Mouse (Mus musculus): ENCODE data around the gene Apool.
A peak's percentile ranks its signal among the peaks of the same experiment; 100 is the strongest.

Gene Apool

GRCm38 (mm10) chrX:112310804-112311530, at the start of gene Apool:
TSS of gene Apool (plus strand) at chrX:112311334.
- peak; percentile 91 for DNase-seq (ENCODE audit: low read depth)

- no peak for DNase-seq (ENCODE audit: low read depth)
Observed at GRCm38 (mm10) chrX:112273550-112273949, 37.6 kb upstream of the Apool start.

- no peak for DNase-seq (ENCODE audit: low read depth)
Observed at GRCm38 (mm10) chrX:112311531-112311887, 375 bp downstream of the Apool start.

GRCm38 (mm10) chrX:112312094-112312493, 960 bp downstream of the Apool start:
- DNase-seq (ENCODE audit: low read depth): no peak

GRCm38 (mm10) chrX:112320273-112320672, 9.1 kb downstream of the Apool start:
- no peak for DNase-seq (ENCODE audit: low read depth)

DNA sequence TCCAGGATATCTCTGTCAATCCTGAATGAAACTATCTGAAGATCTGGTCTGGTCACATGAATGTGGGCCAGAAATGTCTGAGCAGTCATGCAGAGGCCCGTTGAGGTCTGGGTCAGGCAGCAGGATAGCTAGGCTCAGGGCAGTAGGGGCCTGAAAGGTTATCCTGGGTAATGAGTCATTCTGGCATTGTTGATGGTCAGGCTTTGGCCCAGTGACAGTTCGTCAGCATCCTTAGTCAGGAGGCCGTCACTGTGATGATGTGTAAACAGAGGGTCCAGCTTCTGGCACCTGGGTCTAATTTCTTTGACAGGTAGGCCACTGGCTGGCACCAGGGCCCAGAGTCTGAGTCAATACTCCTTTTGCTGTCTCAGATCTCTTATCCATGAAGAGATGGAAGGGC, 28.4 kb downstream of the Apool start:
- no peak for DNase-seq (ENCODE audit: low read depth)

DNA sequence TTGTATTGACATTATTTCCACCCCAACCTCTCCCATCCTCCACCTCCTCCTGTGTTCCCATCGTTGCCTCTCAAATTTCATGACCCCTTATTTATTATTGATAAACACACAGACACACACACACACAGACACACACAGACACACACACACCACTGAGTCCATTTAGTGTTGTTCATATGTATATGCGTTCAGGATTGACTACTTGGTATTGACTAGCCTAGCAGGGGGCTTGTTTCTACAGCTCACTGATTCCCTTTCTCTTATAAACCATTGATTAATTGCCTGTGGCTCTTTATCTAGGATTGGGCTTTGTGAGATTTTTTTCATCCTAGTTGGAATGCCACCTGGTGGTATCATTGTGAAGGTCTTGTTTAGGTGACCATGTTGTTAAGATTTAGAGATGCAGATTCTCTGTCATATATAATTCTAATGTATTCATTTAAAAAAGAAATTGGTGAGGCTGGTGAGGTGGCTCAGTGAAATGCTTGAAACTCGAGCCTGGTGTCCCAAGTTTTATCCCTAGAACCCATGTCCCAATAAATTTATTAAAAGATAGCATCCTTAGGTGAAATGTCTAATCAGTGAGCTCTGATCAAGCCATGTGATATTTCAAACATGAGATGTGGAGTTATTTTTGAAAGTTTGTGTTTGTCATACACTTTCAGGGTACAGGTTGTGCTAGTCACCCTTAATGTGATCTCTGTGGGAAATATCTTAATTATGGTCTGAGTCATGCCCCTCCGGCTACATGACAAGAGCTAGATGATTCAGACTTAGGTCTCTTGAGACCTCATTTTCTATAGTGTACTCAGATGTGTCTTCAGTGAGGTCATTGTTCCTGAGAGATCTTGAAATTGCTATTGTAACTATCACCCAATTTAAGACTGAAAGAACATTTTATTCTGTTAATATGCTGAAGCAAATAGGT, 36.6 kb downstream of the Apool start:
- peak; percentile 54 for DNase-seq (ENCODE audit: low read depth)

DNA sequence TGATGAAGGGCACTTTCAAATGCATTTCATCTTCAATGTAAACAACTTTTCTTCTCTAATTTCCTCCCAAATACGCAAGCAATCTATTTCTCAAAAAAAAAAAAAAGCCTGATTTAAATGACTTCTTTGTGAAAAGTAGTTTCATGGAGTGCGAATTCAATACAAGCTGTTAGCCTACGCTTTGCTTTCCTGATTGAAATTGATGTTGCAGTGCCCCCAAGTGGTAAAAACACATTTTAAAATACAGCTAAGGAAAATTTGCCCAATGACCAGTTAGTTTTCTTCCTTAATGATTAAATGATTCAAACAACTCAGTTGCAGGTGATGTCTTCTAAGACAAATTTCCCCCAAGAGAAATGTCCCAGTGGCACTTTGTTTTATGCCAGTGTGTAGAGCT, 37.3 kb downstream of the Apool start:
- DNase-seq (ENCODE audit: low read depth): peak; percentile 54

- peak; percentile 44 for DNase-seq (ENCODE audit: low read depth)
Observed at GRCm38 (mm10) chrX:112368426-112368825, 57.3 kb downstream of the Apool start.

DNA sequence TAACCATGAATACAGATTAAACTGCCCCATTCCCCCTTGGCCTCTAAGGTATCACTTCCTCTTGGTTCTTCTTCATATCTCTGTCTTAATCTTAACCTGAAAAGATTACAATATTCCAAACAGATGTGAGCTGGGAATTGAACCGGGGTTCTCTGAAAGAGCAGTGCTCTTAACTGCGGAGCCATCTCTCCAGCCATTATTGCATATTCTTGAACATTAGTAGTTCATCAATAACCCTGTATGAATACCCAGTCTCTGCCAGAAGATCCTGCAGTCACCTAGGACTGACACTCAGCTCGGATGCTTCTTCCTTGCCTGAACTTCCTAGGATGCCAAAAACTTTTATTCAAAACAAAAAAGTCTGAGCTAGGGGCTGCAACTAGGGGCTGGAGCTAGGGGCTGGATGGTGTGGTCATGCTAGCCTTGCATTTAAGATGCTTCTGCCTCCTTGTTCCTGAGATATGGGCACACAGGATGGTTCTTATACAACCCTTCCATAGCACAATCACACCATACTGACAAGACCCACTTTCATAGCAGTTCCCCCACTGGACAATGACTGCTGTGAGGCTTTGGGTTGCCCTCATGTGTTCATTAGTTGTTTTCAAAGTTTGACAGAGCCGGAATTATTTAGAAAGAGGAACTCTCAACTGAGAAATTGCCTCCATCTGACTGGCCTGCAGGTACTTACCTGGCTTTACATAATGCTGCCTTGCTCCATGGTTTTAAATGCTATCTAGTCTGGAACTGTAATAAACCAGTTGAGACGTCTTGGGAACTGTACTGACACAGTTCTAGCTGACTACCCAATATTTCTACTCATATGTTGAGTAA, 59.7 kb downstream of the Apool start:
- peak; percentile 69 for DNase-seq (ENCODE audit: low read depth)

- no peak for DNase-seq (ENCODE audit: low read depth)
Observed at GRCm38 (mm10) chrX:112406679-112407078, 95.5 kb downstream of the Apool start, which contains the start of gene Satl1. TSS of gene Satl1 (minus strand) at chrX:112406779.

- DNase-seq (ENCODE audit: low read depth): no peak
Observed at GRCm38 (mm10) chrX:112412309-112412708, 101.2 kb downstream of the Apool start.
